Mouse (Mus musculus): ENCODE measurements at regions not wholly inside any gene's neighbourhood (a gene's known extent, or its start where the extent isn't known, plus 50 kb on each side); places are given as distances from the start of the nearest gene placed in this dataset.

GRCm38 (mm10) chr11:84610774-84611624 lies 85.7 kb upstream of the Lhx1 start:
- DNase-seq (ENCODE audit: low read depth, low spot score) (no peak), ATAC-seq (no peak)
- POLR2A ChIA-PET, result no interaction called here
- no peak for TF ChIP-seq CTCF (IDR thresholded peaks at IDR 0.05)
- H3K27me3 ChIP-seq, result peaks cover 36% of the 10 kb centered on the region
- CTCF ChIA-PET, result no interaction called here
- in situ Hi-C loops (cut with MboI; ENCODE audit: low pct_unique_long_range_greater_than_20kb), result no loop called here

- POLR2A ChIA-PET, result no interaction called here
- H3K27me3 ChIP-seq, result peaks cover 53% of the 10 kb centered on the region
- DNase-seq (ENCODE audit: low read depth, low spot score) (no peak), ATAC-seq (no peak)
- TF ChIP-seq CTCF (IDR thresholded peaks at IDR 0.05), result no peak
- CTCF ChIA-PET, result no interaction called here
- in situ Hi-C loops (cut with MboI; ENCODE audit: low pct_unique_long_range_greater_than_20kb), result no loop called here
These were observed 79.4 kb upstream of the Lhx1 start for GRCm38 (mm10) chr11:84604781-84605180.

DNA sequence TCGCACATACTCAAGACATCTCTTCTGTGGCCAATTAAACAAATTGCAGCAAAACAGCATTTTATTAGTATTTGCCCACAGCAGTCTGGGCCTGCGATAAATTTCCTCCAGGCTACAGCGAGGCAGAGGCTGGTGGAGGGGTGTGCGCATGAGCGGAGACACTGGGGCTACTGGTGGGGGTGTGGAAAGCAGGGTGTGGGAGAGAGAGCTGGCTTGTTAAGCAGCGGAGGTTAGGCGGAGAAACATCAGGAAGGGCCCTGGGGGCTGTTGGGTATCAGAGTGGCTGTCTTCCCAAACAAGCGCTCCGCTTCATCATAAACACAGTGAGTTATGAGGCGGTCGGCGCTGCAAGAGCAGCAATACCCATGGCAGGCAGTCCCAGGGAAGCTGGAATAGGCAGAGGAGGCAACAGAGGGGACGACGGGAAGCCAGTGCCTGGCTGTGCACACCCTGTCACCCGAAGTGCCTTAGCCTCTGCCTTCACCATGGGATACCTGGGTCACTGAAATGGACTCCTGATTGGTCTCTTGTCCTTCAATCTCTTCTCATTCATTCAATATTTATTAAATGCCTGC lies 74.0 kb upstream of the Lhx1 start:
- POLR2A ChIA-PET, result no interaction called here
- TF ChIP-seq CTCF (IDR thresholded peaks at IDR 0.05), result no peak
- DNase-seq (ENCODE audit: low read depth, low spot score) (no peak), ATAC-seq (no peak)
- H3K27me3 ChIP-seq, result peaks cover 58% of the 10 kb centered on the region
- in situ Hi-C loops (cut with MboI; ENCODE audit: low pct_unique_long_range_greater_than_20kb), result no loop called here
- CTCF ChIA-PET, result interaction anchor here (2.0 kb wide), 1 partner anchor 10 kb away, joined by 5 read pairs; no protein-coding TSS in a partner anchor

DNA sequence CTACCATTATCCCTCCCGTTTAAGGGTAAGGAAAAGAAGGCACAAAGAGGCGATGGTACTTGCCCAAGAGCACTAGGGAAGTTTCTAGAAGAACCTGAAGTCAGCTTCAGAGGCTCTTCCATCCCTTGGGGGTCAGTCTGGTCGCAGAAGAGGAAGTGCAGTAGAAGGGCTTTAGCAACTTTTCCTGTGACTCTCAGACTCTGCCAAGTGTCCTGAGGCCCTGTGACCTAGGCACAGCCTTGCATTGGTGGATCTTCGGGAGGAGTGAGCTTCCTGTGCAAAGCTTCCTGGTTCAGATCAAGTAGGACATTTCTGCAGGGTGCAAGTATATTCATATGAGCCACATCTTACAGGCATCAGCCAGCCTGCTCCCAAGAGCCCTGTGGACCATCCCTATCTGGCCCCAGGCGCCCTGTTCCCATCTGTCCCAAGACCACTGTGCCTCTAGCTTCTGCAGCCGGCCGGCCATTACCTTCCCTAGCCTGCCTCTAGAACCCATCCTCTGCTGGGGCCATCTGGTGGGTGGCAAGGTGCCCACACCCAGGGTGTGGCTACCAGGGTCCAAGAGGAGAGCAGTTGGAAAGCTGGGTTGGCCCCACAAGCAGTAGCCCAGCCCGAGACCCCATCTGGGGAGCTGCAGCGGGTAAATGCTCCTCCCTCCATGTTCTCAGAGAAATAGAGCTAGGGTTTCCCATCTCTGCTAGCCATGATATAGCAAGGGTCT lies 72.4 kb upstream of the Lhx1 start:
- CTCF ChIA-PET, result interaction anchor here (2.0 kb wide), 1 partner anchor 9 kb away, joined by 5 read pairs; no protein-coding TSS in a partner anchor
- no peak for ATAC-seq

DNA sequence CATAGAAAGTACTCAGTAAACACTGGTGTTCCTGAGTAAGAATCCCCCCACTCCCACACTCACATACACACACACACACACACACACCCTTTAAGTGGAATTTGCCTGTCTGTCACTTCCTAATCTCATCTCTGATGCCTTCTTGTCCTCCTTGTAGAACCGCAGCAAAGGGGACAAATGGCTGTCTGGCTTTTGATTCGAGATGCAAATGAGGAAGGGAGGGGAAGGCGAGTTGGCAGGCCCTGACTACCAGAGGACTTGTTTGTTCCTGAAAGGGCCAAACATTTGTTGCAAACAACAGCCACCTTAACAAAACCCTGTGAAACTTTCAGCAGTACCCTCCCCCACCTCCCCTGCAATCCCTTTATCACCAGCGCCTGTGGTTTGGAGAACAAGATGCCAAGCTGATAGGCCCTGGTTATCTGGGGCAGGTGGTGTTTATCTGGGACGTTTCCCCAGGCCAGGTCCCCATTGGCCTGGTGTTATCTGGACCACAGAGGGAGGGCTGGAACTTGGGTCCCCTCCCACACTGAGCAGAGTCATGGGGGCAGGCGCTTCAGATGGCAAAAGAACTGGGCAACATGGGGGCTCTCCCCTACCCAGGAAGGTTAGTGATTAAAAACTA lies 67.5 kb upstream of the Lhx1 start:
- TF ChIP-seq CTCF (IDR thresholded peaks at IDR 0.05), result no peak
- H3K27me3 ChIP-seq, result peaks cover 52% of the 10 kb centered on the region
- ChIA-PET POLR2A (no interaction called here), CTCF (no interaction called here)
- ATAC-seq, result no peak
- no peak for DNase-seq (ENCODE audit: low read depth, low spot score)
- in situ Hi-C loops (cut with MboI; ENCODE audit: low pct_unique_long_range_greater_than_20kb), result no loop called here

More for the DNA sequence above, 72.4 kb upstream of the Lhx1 start:
- POLR2A ChIA-PET, result interaction anchor here (0.6 kb wide), 1 partner anchor 98 kb away, joined by 3 read pairs; no protein-coding TSS in a partner anchor
- no peak for TF ChIP-seq CTCF (IDR thresholded peaks at IDR 0.05)
- in situ Hi-C loops (cut with MboI; ENCODE audit: low pct_unique_long_range_greater_than_20kb), result no loop called here
- H3K27me3 ChIP-seq, result peaks cover 62% of the 10 kb centered on the region
- DNase-seq (ENCODE audit: low read depth, low spot score), result no peak

DNA sequence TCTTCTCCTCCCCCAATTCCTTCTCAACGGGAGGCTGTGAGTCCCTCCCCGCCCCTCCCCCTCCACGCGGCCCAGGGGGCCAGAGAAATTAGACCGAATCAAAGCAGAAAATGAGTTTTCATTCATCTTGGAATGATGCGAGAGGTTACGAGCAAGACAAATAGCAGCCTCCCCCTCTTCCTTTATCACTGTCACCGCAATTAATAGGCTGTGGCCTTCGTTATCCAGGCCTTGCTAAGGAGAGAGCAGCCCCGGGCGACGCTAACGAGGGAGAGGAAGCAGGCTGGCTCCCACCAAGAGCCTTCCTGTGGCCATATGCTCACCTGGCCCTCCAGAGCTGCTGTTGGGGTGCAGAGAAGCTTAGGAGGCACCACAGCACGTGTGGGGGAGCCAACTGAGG lies 61.8 kb upstream of the Lhx1 start:
- CTCF ChIA-PET, result no interaction called here
- no peak for TF ChIP-seq CTCF (IDR thresholded peaks at IDR 0.05)
- in situ Hi-C loops (cut with MboI; ENCODE audit: low pct_unique_long_range_greater_than_20kb), result no loop called here
- DNase-seq (ENCODE audit: low read depth, low spot score) (no peak), ATAC-seq (no peak)
- H3K27me3 ChIP-seq, result peaks cover 36% of the 10 kb centered on the region
- POLR2A ChIA-PET, result no interaction called here

DNA sequence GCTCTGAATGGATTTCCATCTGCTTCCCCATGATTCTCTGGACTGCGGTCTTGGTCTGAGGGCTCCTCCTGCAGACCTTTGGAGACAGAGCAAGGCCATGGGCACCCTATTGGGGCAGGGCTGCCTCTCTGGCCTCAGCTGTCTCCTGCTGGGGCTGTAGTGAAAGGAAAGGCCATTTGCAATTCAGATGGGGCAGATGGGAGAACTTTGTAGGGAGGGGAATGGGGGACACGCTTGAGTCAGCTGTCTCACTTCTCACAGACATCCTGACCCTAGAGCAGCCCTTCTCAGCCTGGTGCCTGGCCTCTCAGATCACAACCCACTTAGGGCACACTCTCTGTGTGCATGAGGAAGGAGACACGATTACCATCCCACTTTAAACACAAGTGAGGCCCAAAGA lies 60.3 kb upstream of the Lhx1 start:
- TF ChIP-seq CTCF (IDR thresholded peaks at IDR 0.05), result no peak
- ATAC-seq (no peak), DNase-seq (ENCODE audit: low read depth, low spot score) (no peak)
- POLR2A ChIA-PET, result no interaction called here
- in situ Hi-C loops (cut with MboI; ENCODE audit: low pct_unique_long_range_greater_than_20kb), result no loop called here
- CTCF ChIA-PET, result interaction anchor here (1.2 kb wide), 1 partner anchor 10 kb away, joined by 3 read pairs; no protein-coding TSS in a partner anchor
- H3K27me3 ChIP-seq, result peaks cover 35% of the 10 kb centered on the region

GRCm38 (mm10) chr11:84578805-84579541 lies 53.6 kb upstream of the Lhx1 start:
- TF ChIP-seq CTCF (IDR thresholded peaks at IDR 0.05), result no peak
- in situ Hi-C loops (cut with MboI; ENCODE audit: low pct_unique_long_range_greater_than_20kb), result no loop called here
- ATAC-seq, result no peak
- ChIA-PET CTCF (interaction anchor here (1.2 kb wide), 1 partner anchor 13 kb away, joined by 3 read pairs; no protein-coding TSS in a partner anchor), POLR2A (no interaction called here)
- peaks cover 52% of the 10 kb centered on the region for H3K27me3 ChIP-seq
- DNase-seq (ENCODE audit: low read depth, low spot score), result no peak

Data from Patski (cell line).